Mouse (Mus musculus) heart, postnatal 4 days (tissue): ENCODE results near the gene Btbd35f6. TPM values are rescaled to one million over a fixed set of nuclear protein-coding genes. Genes with fewer than 3 reads are reported as not detected.
"Not testable (repeated sequence)": the region's sequence is repeated elsewhere in the genome, so short reads cannot be mapped to it uniquely, and the experiment has no call there.

Experiments used
- DNase-seq: peaks from one replicate; pipeline ENCODE4 v3.0.0; 2021
- total RNA-seq, 2 experiments: library from RNA; stranded (reverse); gene quantifications; 2 replicates each; pipeline ENCODE4 v1.2.3; 2021

The Btbd35f6 gene
- not detected for total RNA-seq

DNA sequence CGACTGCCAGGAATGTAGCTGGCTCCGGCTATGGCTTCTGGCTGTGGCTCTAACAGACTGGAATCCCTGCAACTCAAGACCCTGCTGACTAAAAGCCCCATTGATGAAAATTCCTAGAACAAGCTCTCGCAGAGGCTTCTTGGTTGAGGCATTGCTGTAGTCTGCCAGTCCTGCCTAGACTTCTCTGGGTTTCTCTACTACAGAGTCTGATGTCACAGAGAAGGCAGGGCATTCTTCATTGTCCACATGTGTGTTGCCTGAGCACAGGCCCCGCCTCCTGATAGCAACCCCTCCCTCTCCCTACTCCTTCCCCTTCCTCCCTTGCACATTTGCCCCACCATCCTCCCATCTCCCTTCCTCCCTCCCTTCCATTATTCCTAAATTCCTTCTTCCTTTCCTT is at the start of gene Btbd35f6:
TSS of gene Btbd35f6 (minus strand) at position 101 of the 400 bp plus-strand sequence.
- not testable (repeated sequence) for DNase-seq

DNA sequence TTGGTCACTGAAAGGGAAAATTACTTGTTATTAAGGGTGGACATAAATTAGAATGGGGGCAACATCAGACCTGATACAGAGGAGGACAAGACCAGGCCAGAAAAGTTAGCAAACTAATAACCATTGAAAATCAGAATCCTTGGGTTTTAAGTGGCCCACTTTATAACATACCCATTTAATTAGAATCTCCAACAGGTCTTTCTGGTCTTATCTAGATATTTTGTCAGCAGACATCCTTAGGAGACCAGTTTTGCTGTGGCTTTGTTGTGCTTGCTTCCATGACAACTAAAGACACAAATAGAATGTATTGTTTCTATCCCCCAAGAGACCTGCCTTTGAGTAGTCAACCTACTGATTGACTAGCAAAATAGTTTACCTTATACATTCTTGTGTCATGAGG is 30.4 kb upstream of the Btbd35f6 start, which contains the start of gene Gm21870:
TSS of gene Gm21870 (minus strand) at position 101 of the 400 bp plus-strand sequence.
- not testable (repeated sequence) for DNase-seq

DNA sequence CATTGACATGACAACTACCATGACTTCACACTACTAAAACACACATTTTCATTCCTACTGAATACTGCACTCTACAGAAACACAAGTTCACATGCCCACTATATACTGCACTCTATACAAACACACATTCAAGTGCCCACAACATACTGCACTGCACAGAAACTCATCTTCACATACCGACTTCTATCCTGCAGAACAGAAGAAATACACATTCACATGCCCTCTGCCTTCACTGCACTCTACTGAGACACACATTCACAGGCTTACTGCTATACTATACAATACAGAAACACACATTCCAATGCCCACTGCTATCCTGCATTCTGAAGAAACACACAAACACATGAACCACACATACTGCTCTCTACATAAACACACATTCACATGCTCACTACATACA is 26.1 kb downstream of the Btbd35f6 start:
- DNase-seq, result not testable (repeated sequence)

DNA sequence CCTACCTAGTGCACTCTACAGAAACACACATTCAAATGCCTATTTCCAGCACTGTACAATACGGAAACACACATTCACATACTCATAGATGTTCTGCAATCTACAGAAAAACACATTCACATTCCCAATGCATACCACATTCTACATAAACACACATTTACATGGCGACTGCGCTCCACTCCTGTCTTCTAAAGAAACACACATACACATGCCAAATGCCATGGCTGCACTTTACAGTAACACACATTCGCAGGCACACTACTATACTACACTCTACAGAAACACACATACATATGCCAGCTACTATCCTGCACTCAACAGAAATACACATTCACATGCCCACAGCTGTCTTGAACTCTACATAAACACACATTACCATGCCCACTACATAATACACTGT is 28.1 kb downstream of the Btbd35f6 start:
- DNase-seq, result not testable (repeated sequence)

DNA sequence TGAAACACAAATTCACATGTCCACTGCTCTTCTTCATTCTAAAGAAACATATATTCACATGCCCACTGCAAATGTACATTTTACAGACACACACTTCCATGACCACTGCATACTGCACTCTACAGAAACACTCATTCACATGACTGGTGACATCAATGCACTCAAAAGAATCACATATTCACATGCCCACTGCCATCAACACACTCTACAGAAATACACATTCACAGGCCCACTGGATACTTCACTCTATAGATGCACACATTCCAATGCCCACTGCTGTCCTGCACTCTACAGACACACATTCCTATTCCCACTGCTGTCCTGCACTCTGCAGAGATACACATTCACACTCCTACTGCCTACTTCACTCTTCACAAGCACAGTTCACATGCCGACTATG is 30.0 kb downstream of the Btbd35f6 start:
- DNase-seq, result not testable (repeated sequence)

DNA sequence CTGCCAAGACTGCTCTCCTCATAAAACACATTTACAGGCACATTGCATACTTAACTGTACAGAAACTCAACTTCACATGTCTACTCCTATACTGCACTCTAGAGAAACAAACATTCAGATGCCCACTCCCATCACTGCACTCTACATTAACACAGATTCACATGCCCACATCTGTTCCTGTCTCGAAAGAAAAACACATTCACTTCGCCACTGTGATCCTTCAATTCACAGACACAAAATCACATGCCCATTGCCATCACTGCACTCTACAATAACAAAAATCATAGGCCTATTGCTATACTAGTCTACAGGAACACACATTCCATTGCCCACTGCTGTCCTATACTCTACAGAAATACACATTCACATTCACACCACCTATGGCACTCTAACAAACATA is 30.9 kb downstream of the Btbd35f6 start:
- DNase-seq, result not testable (repeated sequence)

Other genes with a start within 250 kb of the Btbd35f6 start
- not detected for gene Gm21870, start 30.3 kb upstream of the Btbd35f6 start, total RNA-seq
- gene Btbd35f9, start 205.0 kb upstream of the Btbd35f6 start, total RNA-seq, result not detected